Mouse (Mus musculus): ENCODE results near the gene March4. TPM values are rescaled to one million over a fixed set of nuclear protein-coding genes. Genes with fewer than 3 reads are reported as not detected.
A peak's percentile ranks its signal among the peaks of the same experiment; 100 is the strongest.

March4 gene
- polyA plus RNA-seq, 1 experiment: 0.01 TPM

DNA sequence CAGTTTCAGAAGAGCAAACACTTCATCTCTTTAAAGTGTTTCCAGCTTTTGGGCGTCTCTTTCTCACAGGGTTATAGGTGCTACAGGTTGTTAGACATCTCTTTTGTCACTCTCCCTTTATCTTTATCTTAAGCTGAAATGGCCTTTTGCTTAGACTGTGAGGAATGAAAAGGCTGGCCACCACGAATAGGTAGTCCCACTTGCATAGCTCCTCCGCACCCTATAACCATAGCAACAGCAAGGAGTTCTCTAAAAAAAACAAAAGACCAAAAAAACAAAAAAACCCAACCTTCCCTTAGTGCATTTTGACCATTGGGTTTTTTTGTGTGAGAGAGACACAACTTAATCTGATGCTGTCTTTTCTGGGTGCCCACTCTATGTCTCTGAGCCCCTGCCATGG lies 102.2 kb downstream of the March4 start:
- H3K36me3 ChIP-seq (ENCODE audit: control insufficient read depth, insufficient read depth): no peaks in the 10 kb centered on the region
- TF ChIP-seq SRF (IDR thresholded peaks at IDR 0.05; ENCODE audit: control insufficient read depth, insufficient read length, low read depth): no peak
- no peak overlapping the region for H3K4me3 ChIP-seq
- no peak overlapping the region for H3K4me2 ChIP-seq (ENCODE audit: low read depth)
- H3ac ChIP-seq (ENCODE audit: control insufficient read depth, insufficient read length): no peak overlapping the region
- H3K79me2 ChIP-seq (ENCODE audit: control insufficient read depth, insufficient read depth): no peaks in the 10 kb centered on the region
- no peaks in the 10 kb centered on the region for H3K27me3 ChIP-seq (ENCODE audit: control insufficient read depth, insufficient read depth, insufficient read length)

DNA sequence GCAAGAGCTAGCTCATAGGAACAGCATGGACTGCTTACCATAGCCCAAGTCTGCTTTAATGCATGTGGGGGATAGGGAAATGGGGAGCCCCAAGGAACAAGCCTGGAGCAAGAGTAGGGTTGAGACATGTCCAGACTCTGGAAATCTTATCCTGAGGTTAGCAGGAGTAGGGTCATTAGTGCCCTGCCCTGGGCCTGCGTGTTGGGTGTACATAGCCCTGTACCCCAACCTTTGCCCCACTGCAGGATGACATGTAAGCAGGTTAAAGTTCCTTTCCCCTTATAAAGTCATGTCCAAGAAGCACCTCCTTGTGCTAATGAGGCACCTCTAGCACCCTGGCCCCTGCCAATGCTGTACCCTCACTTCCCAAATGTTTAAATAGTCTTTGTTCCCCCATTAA lies 104.2 kb downstream of the March4 start:
- H3K4me3 ChIP-seq: no peak overlapping the region
- no peaks in the 10 kb centered on the region for H3K27me3 ChIP-seq (ENCODE audit: control insufficient read depth, insufficient read depth, insufficient read length)
- no peak overlapping the region for H3K4me2 ChIP-seq (ENCODE audit: low read depth)
- no peak for TF ChIP-seq E2F4 (IDR thresholded peaks at IDR 0.05; ENCODE audit: insufficient read depth)
- no peak for TF ChIP-seq CEBPB (IDR thresholded peaks at IDR 0.05; ENCODE audit: insufficient read depth, poor library complexity, severe bottlenecking)
- no peak for TF ChIP-seq MYOG (IDR thresholded peaks at IDR 0.05; ENCODE audit: control insufficient read depth in 1 of 3, insufficient read depth in 1 of 3, insufficient read length in 2 of 3, low read depth in 2 of 3)
- no peak overlapping the region for H3ac ChIP-seq (ENCODE audit: control insufficient read depth, insufficient read length)
- no peaks in the 10 kb centered on the region for H3K79me2 ChIP-seq (ENCODE audit: control insufficient read depth, insufficient read depth)
- no peaks in the 10 kb centered on the region for H3K36me3 ChIP-seq (ENCODE audit: control insufficient read depth, insufficient read depth)

DNA sequence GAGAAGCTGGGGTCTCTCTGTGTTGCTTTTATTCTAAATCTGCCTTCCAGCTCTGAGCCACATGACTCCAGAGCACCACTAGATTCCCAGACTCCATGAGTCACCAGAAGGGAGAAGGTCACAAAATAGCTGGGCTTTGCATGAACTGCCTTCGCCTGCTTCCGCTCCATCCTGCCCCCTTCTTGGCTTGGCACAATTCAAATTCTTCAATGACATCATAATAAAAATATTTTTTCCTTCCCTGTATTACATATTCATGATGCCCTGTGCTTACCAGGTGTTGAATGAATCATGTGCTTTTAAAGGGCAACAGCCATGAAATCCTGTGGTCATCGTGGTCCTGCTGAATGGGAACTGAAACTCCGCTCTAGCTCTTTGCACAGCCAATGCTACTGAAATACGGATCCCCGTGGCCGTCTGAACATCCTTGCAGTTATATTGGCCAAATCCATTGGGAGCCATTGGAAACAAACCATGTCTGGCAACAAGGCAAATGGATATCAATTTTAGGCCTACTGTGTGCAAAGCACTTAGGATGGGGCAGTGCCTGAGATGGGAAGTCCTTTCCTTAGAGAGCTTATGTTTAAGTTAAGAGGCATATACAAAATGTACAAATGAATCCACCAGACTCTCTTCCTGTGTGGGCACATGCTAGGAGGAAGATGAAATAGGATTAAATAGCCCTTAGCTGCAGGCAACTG lies 107.5 kb downstream of the March4 start:
- Histone ChIP-seq H3K79me2 (ENCODE audit: control insufficient read depth, insufficient read depth) (no peaks in the 10 kb centered on the region), H3K36me3 (ENCODE audit: control insufficient read depth, insufficient read depth) (no peaks in the 10 kb centered on the region), H3K4me3 (no peak overlapping the region), H3K4me2 (ENCODE audit: low read depth) (peak overlapping the region; percentile 62), H3ac (ENCODE audit: control insufficient read depth, insufficient read length) (no peak overlapping the region), H3K27me3 (ENCODE audit: control insufficient read depth, insufficient read depth, insufficient read length) (no peaks in the 10 kb centered on the region)
- TF ChIP-seq USF1 (IDR thresholded peaks at IDR 0.05; ENCODE audit: low read depth) (peak; percentile 72), SRF (IDR thresholded peaks at IDR 0.05; ENCODE audit: control insufficient read depth, insufficient read length, low read depth) (no peak), CEBPB (IDR thresholded peaks at IDR 0.05; ENCODE audit: insufficient read depth, poor library complexity, severe bottlenecking) (0 out of 2 replicates have a peak, but pooled peaks have one; percentile 32), MYOG (IDR thresholded peaks at IDR 0.05; ENCODE audit: control insufficient read depth in 1 of 3, insufficient read depth in 1 of 3, insufficient read length in 2 of 3, low read depth in 2 of 3) (no peak), POLR2AphosphoS2 (IDR thresholded peaks at IDR 0.05; ENCODE audit: insufficient read length, low read depth) (no peak), MYOD1 (IDR thresholded peaks at IDR 0.05; ENCODE audit: control insufficient read depth in 1 of 3, insufficient read length in 2 of 3, low read depth in 2 of 3) (peak in 1 of 3 experiments; percentile 30)

DNA sequence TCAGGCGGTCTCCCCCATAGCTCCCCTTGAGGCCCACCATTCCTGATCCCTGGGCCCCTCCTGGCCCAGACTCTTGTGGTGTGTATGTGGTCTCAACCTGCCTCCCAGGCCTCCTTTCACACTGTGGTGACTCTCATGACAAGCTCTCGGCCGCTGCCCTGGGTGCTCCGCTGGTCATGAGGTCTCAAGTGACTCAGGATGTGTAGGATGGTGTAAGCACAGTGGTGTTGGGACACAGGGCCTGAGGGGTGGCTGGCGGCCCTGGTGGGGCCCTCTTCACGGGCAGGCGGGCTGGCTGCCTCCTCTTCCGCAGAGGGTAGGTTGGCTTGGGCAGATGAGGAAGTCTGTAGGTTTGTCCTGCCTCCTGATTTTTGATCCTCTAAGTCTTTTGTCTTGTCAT lies 108.2 kb downstream of the March4 start:
- TF ChIP-seq USF1 (IDR thresholded peaks at IDR 0.05; ENCODE audit: low read depth) (no peak), POLR2AphosphoS2 (IDR thresholded peaks at IDR 0.05; ENCODE audit: insufficient read length, low read depth) (no peak), MAX (IDR thresholded peaks at IDR 0.05; ENCODE audit: low read depth) (no peak), SRF (IDR thresholded peaks at IDR 0.05; ENCODE audit: control insufficient read depth, insufficient read length, low read depth) (no peak), POLR2A (IDR thresholded peaks at IDR 0.05; ENCODE audit: insufficient read length, low read depth) (no peak), TCF3 (IDR thresholded peaks at IDR 0.05; ENCODE audit: insufficient read length, low read depth) (no peak), REST (IDR thresholded peaks at IDR 0.05; ENCODE audit: insufficient read depth, insufficient read length) (no peak), E2F4 (IDR thresholded peaks at IDR 0.05; ENCODE audit: insufficient read depth) (no peak), MYOD1 (IDR thresholded peaks at IDR 0.05; ENCODE audit: control insufficient read depth in 1 of 3, insufficient read length in 2 of 3, low read depth in 2 of 3) (no peak), TCF12 (IDR thresholded peaks at IDR 0.05; ENCODE audit: insufficient read depth, poor library complexity, severe bottlenecking) (no peak), CEBPB (IDR thresholded peaks at IDR 0.05; ENCODE audit: insufficient read depth, poor library complexity, severe bottlenecking) (no peak), MYOG (IDR thresholded peaks at IDR 0.05; ENCODE audit: control insufficient read depth in 1 of 3, insufficient read depth in 1 of 3, insufficient read length in 2 of 3, low read depth in 2 of 3) (no peak)
- no peak overlapping the region for H3K4me3 ChIP-seq

DNA sequence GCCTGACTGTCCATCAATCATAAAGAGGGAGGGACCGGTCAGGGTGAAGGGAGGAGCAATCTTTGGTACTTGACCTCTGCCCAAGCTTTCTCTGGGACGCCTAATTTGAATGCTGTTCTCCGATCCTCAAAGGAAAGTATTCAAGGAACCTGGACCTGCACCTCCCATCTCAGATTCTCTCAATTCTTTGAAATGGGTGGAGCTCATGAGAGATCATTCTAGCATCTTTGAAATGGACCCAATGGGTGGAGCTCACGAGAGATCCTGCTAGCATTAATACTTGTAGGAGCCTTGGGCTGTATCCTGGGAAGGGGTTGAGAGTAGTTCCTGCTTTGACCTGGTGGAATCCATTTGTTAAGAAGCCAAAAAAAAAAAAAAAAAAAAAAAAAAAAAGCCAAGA lies 110.3 kb downstream of the March4 start:
- no peak overlapping the region for H3K4me3 ChIP-seq
- no peaks in the 10 kb centered on the region for H3K36me3 ChIP-seq (ENCODE audit: control insufficient read depth, insufficient read depth)
- no peaks in the 10 kb centered on the region for H3K27me3 ChIP-seq (ENCODE audit: control insufficient read depth, insufficient read depth, insufficient read length)
- H3ac ChIP-seq (ENCODE audit: control insufficient read depth, insufficient read length): no peak overlapping the region
- no peaks in the 10 kb centered on the region for H3K79me2 ChIP-seq (ENCODE audit: control insufficient read depth, insufficient read depth)
- no peak for TF ChIP-seq USF1 (IDR thresholded peaks at IDR 0.05; ENCODE audit: low read depth)
- TF ChIP-seq TCF3 (IDR thresholded peaks at IDR 0.05; ENCODE audit: insufficient read length, low read depth): no peak
- TF ChIP-seq POLR2AphosphoS2 (IDR thresholded peaks at IDR 0.05; ENCODE audit: insufficient read length, low read depth): no peak
- no peak for TF ChIP-seq CEBPB (IDR thresholded peaks at IDR 0.05; ENCODE audit: insufficient read depth, poor library complexity, severe bottlenecking)
- TF ChIP-seq POLR2A (IDR thresholded peaks at IDR 0.05; ENCODE audit: insufficient read length, low read depth): no peak
- TF ChIP-seq MYOG (IDR thresholded peaks at IDR 0.05; ENCODE audit: control insufficient read depth in 1 of 3, insufficient read depth in 1 of 3, insufficient read length in 2 of 3, low read depth in 2 of 3): no peak
- TF ChIP-seq MAX (IDR thresholded peaks at IDR 0.05; ENCODE audit: low read depth): no peak
- TF ChIP-seq TCF12 (IDR thresholded peaks at IDR 0.05; ENCODE audit: insufficient read depth, poor library complexity, severe bottlenecking): no peak
- TF ChIP-seq MYOD1 (IDR thresholded peaks at IDR 0.05; ENCODE audit: control insufficient read depth in 1 of 3, insufficient read length in 2 of 3, low read depth in 2 of 3): no peak
- no peak for TF ChIP-seq E2F4 (IDR thresholded peaks at IDR 0.05; ENCODE audit: insufficient read depth)
- no peak for TF ChIP-seq REST (IDR thresholded peaks at IDR 0.05; ENCODE audit: insufficient read depth, insufficient read length)
- TF ChIP-seq SRF (IDR thresholded peaks at IDR 0.05; ENCODE audit: control insufficient read depth, insufficient read length, low read depth): no peak
- H3K4me2 ChIP-seq (ENCODE audit: low read depth): no peak overlapping the region

More for the DNA sequence above, 108.2 kb downstream of the March4 start:
- Histone ChIP-seq H3K27me3 (ENCODE audit: control insufficient read depth, insufficient read depth, insufficient read length) (no peaks in the 10 kb centered on the region), H3K36me3 (ENCODE audit: control insufficient read depth, insufficient read depth) (no peaks in the 10 kb centered on the region), H3K4me2 (ENCODE audit: low read depth) (peak overlapping the region; percentile 62), H3ac (ENCODE audit: control insufficient read depth, insufficient read length) (no peak overlapping the region), H3K79me2 (ENCODE audit: control insufficient read depth, insufficient read depth) (no peaks in the 10 kb centered on the region)

Measured in myocyte (in vitro differentiated cells).